Mouse (Mus musculus): ENCODE results near the gene Lipt1.

The Lipt1 gene

GRCm38 (mm10) chr1:37899816-37900215 lies 28.3 kb downstream of the Lipt1 start:
- DNase-seq (ENCODE audit: low spot score), result no peak

GRCm38 (mm10) chr1:37900288-37900687 lies 28.8 kb downstream of the Lipt1 start:
- DNase-seq (ENCODE audit: low spot score), result no peak

- peak; percentile 23 for DNase-seq (ENCODE audit: low spot score)
Measured at GRCm38 (mm10) chr1:37903178-37903577, 31.6 kb downstream of the Lipt1 start.

- no peak for DNase-seq (ENCODE audit: low spot score)
Measured at GRCm38 (mm10) chr1:37912751-37913150, 41.2 kb downstream of the Lipt1 start.

- DNase-seq (ENCODE audit: low spot score), result no peak
Measured at GRCm38 (mm10) chr1:37916393-37916792, 44.9 kb downstream of the Lipt1 start, which contains the start of gene Lyg2. Lyg2 (minus strand) TSS chr1:37916493.

GRCm38 (mm10) chr1:37917666-37918065 lies 46.1 kb downstream of the Lipt1 start:
- DNase-seq (ENCODE audit: low spot score), result no peak

GRCm38 (mm10) chr1:37918096-37918495 lies 46.6 kb downstream of the Lipt1 start:
- no peak for DNase-seq (ENCODE audit: low spot score)

GRCm38 (mm10) chr1:37922536-37922935 lies 51.0 kb downstream of the Lipt1 start:
- peak; percentile 23 for DNase-seq (ENCODE audit: low spot score)

All from layer of hippocampus, adult 11-12 months (tissue).